Mouse (Mus musculus): ENCODE results near the gene Kdsr. TPM values are rescaled to one million over a fixed set of nuclear protein-coding genes. Genes with fewer than 3 reads are reported as not detected.

The Kdsr gene
- polyA plus RNA-seq, 1 experiment: 16.7 TPM

DNA sequence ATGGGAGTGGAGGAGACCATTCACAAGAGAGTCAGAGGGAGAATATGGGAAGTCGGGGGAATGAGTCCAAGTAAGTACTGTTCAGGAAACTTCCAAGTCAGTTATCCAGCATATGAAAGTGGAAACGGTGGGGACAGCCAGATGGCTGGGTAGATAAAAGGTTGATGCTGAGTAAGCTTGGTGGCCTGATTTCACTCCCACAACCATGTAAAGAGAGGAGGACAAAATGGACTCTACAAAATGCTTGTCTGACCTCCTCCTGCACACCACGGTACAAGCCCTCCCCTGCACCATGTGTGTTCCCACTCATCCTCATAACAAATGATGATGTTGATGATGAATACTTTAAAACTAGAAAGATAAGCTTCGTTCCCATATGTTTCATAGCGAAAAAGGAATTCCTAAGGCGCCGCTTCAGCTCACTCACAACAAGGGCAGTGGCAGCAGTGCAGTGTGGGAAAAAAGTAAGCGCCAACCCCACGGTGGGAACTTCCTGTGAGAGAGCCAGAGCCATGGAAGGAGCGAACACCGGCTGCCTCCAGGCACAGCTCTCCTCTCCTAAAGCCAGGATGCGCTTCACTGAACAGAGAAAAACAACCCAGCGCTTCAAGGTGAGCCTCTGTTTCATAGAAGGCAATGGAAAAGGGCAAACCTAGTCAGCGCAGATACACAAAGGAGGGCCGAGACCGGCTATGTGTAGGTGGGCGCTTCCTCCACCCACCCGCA lies 71.9 kb downstream of the Kdsr start:
- TF ChIP-seq GATA1 (IDR thresholded peaks at IDR 0.05; ENCODE audit: low read length): no peak

DNA sequence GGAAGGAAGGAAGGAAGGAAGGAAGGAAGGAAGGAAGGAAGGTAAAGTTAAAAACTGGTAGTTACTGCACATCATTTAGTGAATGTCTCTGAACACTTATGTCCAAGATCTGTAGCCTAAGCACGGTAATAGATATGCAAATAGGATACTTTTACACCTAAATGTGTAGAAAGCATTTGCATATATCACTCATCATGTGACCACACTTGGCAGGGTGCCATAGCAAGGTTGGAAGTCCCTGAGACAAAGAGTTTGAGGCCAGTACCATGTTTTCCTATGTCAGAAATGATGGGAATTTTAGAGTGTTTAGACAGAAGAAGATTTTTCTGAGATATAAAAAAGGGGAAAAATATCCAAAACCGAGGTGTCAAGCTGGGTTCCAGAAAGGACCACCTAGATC lies 73.8 kb downstream of the Kdsr start:
- no peak for TF ChIP-seq GATA1 (IDR thresholded peaks at IDR 0.05; ENCODE audit: low read length)

- no peak for TF ChIP-seq GATA1 (IDR thresholded peaks at IDR 0.05; ENCODE audit: low read length)
Measured at GRCm38 (mm10) chr1:106684546-106684945, 75.0 kb downstream of the Kdsr start.

DNA sequence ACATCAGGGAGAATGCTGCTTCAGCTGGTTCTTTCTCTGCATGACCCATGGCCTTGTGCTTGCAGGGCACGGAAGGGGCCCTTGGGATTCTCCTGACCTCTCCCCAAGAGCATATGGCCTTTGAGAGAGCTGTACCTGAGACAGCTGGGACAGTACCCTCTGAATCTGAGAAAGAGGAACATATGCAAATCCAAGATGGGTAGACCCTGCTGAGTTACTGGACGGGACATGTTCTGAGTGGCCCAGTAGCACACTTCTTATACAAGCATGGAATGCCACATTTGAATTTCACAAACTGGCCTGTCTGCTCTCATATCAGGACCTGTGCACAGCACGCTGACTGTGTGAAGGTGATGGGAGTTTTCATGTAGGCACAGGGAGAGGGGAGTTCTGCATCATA lies 76.7 kb downstream of the Kdsr start:
- TF ChIP-seq GATA1 (IDR thresholded peaks at IDR 0.05; ENCODE audit: low read length): no peak

GRCm38 (mm10) chr1:106679800-106680515 lies 79.6 kb downstream of the Kdsr start:
- TF ChIP-seq GATA1 (IDR thresholded peaks at IDR 0.05; ENCODE audit: low read length): no peak

GRCm38 (mm10) chr1:106678060-106678478 lies 81.5 kb downstream of the Kdsr start:
- TF ChIP-seq GATA1 (IDR thresholded peaks at IDR 0.05; ENCODE audit: low read length): no peak

Other genes with a start within 250 kb of the Kdsr start
- 1.4 and 1.6 TPM in 2 replicates for gene Bcl2, start 45.5 kb downstream of the Kdsr start, polyA plus RNA-seq (2012)
- 35.8 and 43.0 TPM in 2 replicates for gene Vps4b, start 37.0 kb upstream of the Kdsr start, polyA plus RNA-seq (2012)
- gene Serpinb5, start 101.4 kb upstream of the Kdsr start, polyA plus RNA-seq (2012): not detected in 2 replicates
- gene Serpinb12, start 174.7 kb upstream of the Kdsr start, polyA plus RNA-seq (2012): not detected in 2 replicates
- not detected in 2 replicates for gene Serpinb13, start 221.3 kb upstream of the Kdsr start, polyA plus RNA-seq (2012)